Comparison of ENCODE assay signal across 7 mouse cellular contexts in the genomic region with DNA sequence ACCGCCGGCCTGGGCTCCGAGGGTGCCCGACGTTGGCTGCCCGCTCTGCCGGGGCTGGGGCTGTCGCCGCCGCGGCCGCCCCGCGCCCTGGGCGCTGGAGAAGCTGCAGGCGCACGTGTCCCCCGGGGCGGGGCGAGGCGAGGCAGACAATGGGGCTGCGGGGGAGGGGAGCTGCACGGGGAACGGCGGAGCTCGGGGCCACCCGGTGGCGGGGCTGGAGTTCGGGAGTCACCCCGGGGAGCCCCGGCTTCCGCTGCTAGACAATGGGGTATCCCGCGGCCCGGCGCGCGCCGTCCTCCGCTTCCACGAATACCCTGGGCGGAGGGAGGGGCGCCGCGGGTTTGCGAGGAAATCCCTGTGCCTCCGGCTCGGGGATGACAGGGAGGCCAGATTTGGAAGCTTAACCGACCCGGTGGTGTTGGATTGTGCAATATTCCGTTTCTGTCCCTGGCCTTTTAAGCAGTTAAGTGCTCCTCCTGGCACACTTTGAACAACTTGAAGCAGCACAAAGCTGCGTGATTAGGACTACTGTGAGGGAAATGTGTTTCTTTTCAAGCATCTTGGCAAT. TPM values are rescaled to one million over a fixed set of nuclear protein-coding genes. Genes with fewer than 3 reads are reported as not detected.
DNase-seq lines count a peak whose midpoint lies in the region; ATAC-seq and TF ChIP-seq lines count a peak whose summit lies in the region.

No protein-coding gene starts in this region.

- peak overlapping the region; percentile 72 to 86 for H3K4me3 ChIP-seq in MEL (ENCODE audit: control insufficient read depth in 1 of 2, insufficient read depth in 1 of 2, low read depth in 2 of 2, low read length in 2 of 2)
- peak overlapping the region; percentile 67 for H3K4me3 ChIP-seq in bone marrow, adult 2 months (replicated peaks; ENCODE audit: control insufficient read depth, low read depth, low read length)
- peak overlapping the region; percentile 99 for H3K4me3 ChIP-seq in heart, embryonic 15.5 days

- DNase-seq in MEL (ENCODE audit: low read depth, low spot score) = peak; percentile 72
- DNase-seq in fibroblast of lung, adult 2 months (ENCODE audit: low read depth) = peak; percentile 41
- DNase-seq in layer of hippocampus, adult 8-10 months (ENCODE audit: low spot score in 2 of 2) = peak; percentile 76 to 79
- DNase-seq in lung, postnatal 36 days = peak; percentile 90
- peak; percentile 76 for DNase-seq in skeletal muscle tissue, adult 2 months (ENCODE audit: low read depth, low spot score)

- H3K27ac ChIP-seq in MEL (ENCODE audit: control insufficient read depth, low read depth, low read length) = peak overlapping the region; percentile 61
- peak overlapping the region; percentile 69 for H3K27ac ChIP-seq in bone marrow, adult 2 months (ENCODE audit: control insufficient read depth, insufficient read depth, low read depth, low read length, poor library complexity)
- peak overlapping the region; percentile 100 for H3K27ac ChIP-seq in heart, embryonic 15.5 days

- WGBS in bone marrow, adult 2 months = under 1% methylated on average over 51 of the region's 52 CpGs
- 1% methylated on average over 44 of the region's 52 CpGs for WGBS in heart, embryonic 15.5 days

- TF ChIP-seq RAD21 in MEL (IDR thresholded peaks at IDR 0.05; ENCODE audit: low read depth, low read length) = no peak

- no peaks in the 10 kb centered on the region for H3K9me3 ChIP-seq in MEL (replicated peaks; ENCODE audit: insufficient read depth, low read length)
- H3K9me3 ChIP-seq in heart, embryonic 15.5 days (replicated peaks) = no peaks in the 10 kb centered on the region

- peak in 1 of 2 experiments; percentile 33; a peak in 2 of 4 replicates for TF ChIP-seq EP300 in MEL (IDR thresholded peaks at IDR 0.05; ENCODE audit: low read depth in 1 of 2, low read length in 2 of 2)

- H3K9ac ChIP-seq in MEL (ENCODE audit: control insufficient read depth, low read depth, low read length, poor library complexity, severe bottlenecking) = peak overlapping the region; percentile 80
- peak overlapping the region; percentile 77 for H3K9ac ChIP-seq in heart, embryonic 15.5 days

- 0 out of 4 replicates have a peak, but pooled peaks of 1 of the 2 experiments have one; percentile 12 for TF ChIP-seq POLR2A in MEL (IDR thresholded peaks at IDR 0.05; ENCODE audit: control insufficient read depth in 1 of 2, insufficient read depth in 1 of 2, low read depth in 1 of 2, low read length in 2 of 2, poor library complexity in 1 of 2)
- TF ChIP-seq POLR2A in bone marrow, adult 2 months (IDR thresholded peaks at IDR 0.05; ENCODE audit: borderline replicate concordance, control insufficient read depth, low read depth, low read length) = no peak

- H3K4me2 ChIP-seq in heart, embryonic 15.5 days = peak overlapping the region; percentile 63

- ATAC-seq in heart, embryonic 15.5 days (replicated peaks; ENCODE audit: insufficient number of reproducible peaks, insufficient read depth, low FRiP score, low read depth) = no peak

- H3K79me2 ChIP-seq in MEL (ENCODE audit: control insufficient read depth, insufficient read depth, low read length, poor library complexity) = peaks cover 35% of the 10 kb centered on the region

- no peak for TF ChIP-seq CTCF in MEL (IDR thresholded peaks at IDR 0.05 in 2 of 3, conservative IDR thresholded peaks at IDR 0.05 in 1 of 3; ENCODE audit: control insufficient read depth in 1 of 3, insufficient read depth in 1 of 3, low read depth in 2 of 3, low read length in 3 of 3, poor library complexity in 1 of 3, severe bottlenecking in 1 of 3)
- TF ChIP-seq CTCF in bone marrow, adult 2 months (IDR thresholded peaks at IDR 0.05; ENCODE audit: control insufficient read depth, insufficient read depth, low read length) = no peak

- H3K36me3 ChIP-seq in MEL (ENCODE audit: control insufficient read depth in 1 of 2, insufficient read depth in 2 of 2, low read length in 2 of 2) = peaks cover 11 to 28% of the 10 kb centered on the region in 2 experiments
- H3K36me3 ChIP-seq in heart, embryonic 15.5 days = peaks cover under 1% of the 10 kb centered on the region; the same call in 1 of the 2 replicates

- peaks cover 0 to 6% of the 10 kb centered on the region in 2 experiments; a peak in 2 of 4 replicates for H3K27me3 ChIP-seq in MEL (ENCODE audit: control insufficient read depth in 1 of 2, insufficient read depth in 2 of 2, low read length in 2 of 2)
- H3K27me3 ChIP-seq in heart, embryonic 15.5 days = no peaks in the 10 kb centered on the region

- H3K4me1 ChIP-seq in MEL (ENCODE audit: control insufficient read depth in 1 of 2, insufficient read depth in 2 of 2, low read length in 2 of 2) = peaks cover 4 to 8% of the 10 kb centered on the region in 2 experiments; a peak in 2 of 4 replicates
- H3K4me1 ChIP-seq in bone marrow, adult 2 months (ENCODE audit: control insufficient read depth, insufficient read depth, low read length) = no peaks in the 10 kb centered on the region
- peaks cover 21% of the 10 kb centered on the region for H3K4me1 ChIP-seq in heart, embryonic 15.5 days (replicated peaks)

TF ChIP-seq in MEL, 35 proteins besides CTCF, POLR2A, EP300 and RAD21:
- TF ChIP-seq E2F4 (IDR thresholded peaks at IDR 0.05; ENCODE audit: borderline replicate concordance, low read depth, low read length) (0 out of 2 replicates have a peak, but pooled peaks have one; percentile 51), CHD1 (IDR thresholded peaks at IDR 0.05; ENCODE audit: low read depth, low read length) (peak; percentile 58; the same call in 1 of the 2 replicates), MXI1 (IDR thresholded peaks at IDR 0.05; ENCODE audit: low read depth, low read length) (peak; percentile 87), MAZ (IDR thresholded peaks at IDR 0.05; ENCODE audit: low read depth, low read length) (no peak; the same call in 1 of the 2 replicates), TBP (IDR thresholded peaks at IDR 0.05; ENCODE audit: low read depth, low read length) (no peak; the same call in 1 of the 2 replicates), BHLHE40 (IDR thresholded peaks at IDR 0.05; ENCODE audit: borderline replicate concordance, low read depth, low read length) (peak; percentile 43; the same call in 1 of the 2 replicates), ETS1 (IDR thresholded peaks at IDR 0.05; ENCODE audit: low read depth, low read length) (peak; percentile 9; the same call in 1 of the 2 replicates), TCF12 (IDR thresholded peaks at IDR 0.05; ENCODE audit: low read depth, low read length) (no peak), NRF1 (IDR thresholded peaks at IDR 0.05; ENCODE audit: insufficient read depth, low read depth, low read length, poor library complexity, severe bottlenecking) (no peak), SMC3 (IDR thresholded peaks at IDR 0.05; ENCODE audit: low read depth, low read length) (no peak), ZC3H11A (IDR thresholded peaks at IDR 0.05; ENCODE audit: low read depth, low read length) (no peak), RCOR1 (IDR thresholded peaks at IDR 0.05; ENCODE audit: low read depth, low read length) (peak; percentile 26; the same call in 1 of the 2 replicates), MYC (IDR thresholded peaks at IDR 0.05; ENCODE audit: low read depth, low read length) (0 out of 2 replicates have a peak, but pooled peaks have one; percentile 37), SIN3A (IDR thresholded peaks at IDR 0.05; ENCODE audit: low read length) (no peak; the same call in 1 of the 2 replicates), USF1 (IDR thresholded peaks at IDR 0.05; ENCODE audit: low read depth, low read length) (peak; percentile 58; the same call in 1 of the 2 replicates)

RNA-seq across cellular contexts. Expression of a gene that starts 0.5 kb away (rescaled TPM):
- 153 and 156 TPM in 2 replicates for total RNA-seq in MEL (2012; rRNA removed)
- polyA plus RNA-seq in MEL (2012; ENCODE audit: insufficient read depth in 1 of 2, insufficient read length in 2 of 2, low read depth in 1 of 2, low replicate concordance in 2 of 2, missing spikeins in 1 of 2) = 100 to 1,000 TPM; 125 to 162 TPM
- 80.2 and 101 TPM in 2 replicates for polyA plus RNA-seq in bone marrow, adult 2 months (2011; ENCODE audit: insufficient read depth, insufficient read length, low replicate concordance, missing spikeins)
- polyA plus RNA-seq in heart, embryonic 15.5 days (2015; fragmentation: Nextera tagmentation; extraction: Ambion mirVana) = 51.5 and 52.1 TPM in 2 replicates
- 10 to 100 TPM; 61.8 to 67.7 (median 63.0) TPM for total RNA-seq in layer of hippocampus, adult 8-10 months (2022)

RNA-seq across cellular contexts. Expression of a gene that starts 26.5 kb away (rescaled TPM):
- total RNA-seq in MEL (2012; rRNA removed) = 0.46 TPM in 1 of 2 replicates, not detected in the other
- polyA plus RNA-seq in MEL (2012; ENCODE audit: insufficient read depth in 1 of 2, insufficient read length in 2 of 2, low read depth in 1 of 2, low replicate concordance in 2 of 2, missing spikeins in 1 of 2) = 10 to 100 TPM in 1 of 2 experiments, not detected in 1; 18.2 TPM
- 2.1 TPM in 1 of 2 replicates, not detected in the other for polyA plus RNA-seq in bone marrow, adult 2 months (2011; ENCODE audit: insufficient read depth, insufficient read length, low replicate concordance, missing spikeins)
- 0.30 and 0.62 TPM in 2 replicates for polyA plus RNA-seq in heart, embryonic 15.5 days (2015; fragmentation: Nextera tagmentation; extraction: Ambion mirVana)
- 1 to 10 TPM in 1 of 4 experiments, under 1 TPM in 1, not detected in 2; 0.94 to 2.6 TPM for total RNA-seq in layer of hippocampus, adult 8-10 months (2022)

RNA-seq across cellular contexts. Expression of a gene that starts 44.2 kb away (rescaled TPM):
- total RNA-seq in MEL (2012; rRNA removed) = 11.1 and 12.7 TPM in 2 replicates
- 10 to 100 TPM; 16.9 to 83.1 TPM for polyA plus RNA-seq in MEL (2012; ENCODE audit: insufficient read depth in 1 of 2, insufficient read length in 2 of 2, low read depth in 1 of 2, low replicate concordance in 2 of 2, missing spikeins in 1 of 2)
- polyA plus RNA-seq in bone marrow, adult 2 months (2011; ENCODE audit: insufficient read depth, insufficient read length, low replicate concordance, missing spikeins) = 2.5 and 8.9 TPM in 2 replicates
- polyA plus RNA-seq in heart, embryonic 15.5 days (2015; fragmentation: Nextera tagmentation; extraction: Ambion mirVana) = 28.0 and 29.0 TPM in 2 replicates
- 10 to 100 TPM; 46.5 to 59.8 (median 53.9) TPM for total RNA-seq in layer of hippocampus, adult 8-10 months (2022)
